Mouse (Mus musculus): ENCODE results near the gene Ppp2r3d.

Ppp2r3d gene

GRCm38 (mm10) chr9:124408564-124408963 lies 68.1 kb downstream of the Ppp2r3d start:
- DNase-seq: no peak

Data from thymus, postnatal 4 days (tissue).